Mouse (Mus musculus): ENCODE measurements around the gene Aasdh.
A peak's percentile ranks its signal among the peaks of the same experiment; 100 is the strongest.
"Not testable (repeated sequence)": the region's sequence is repeated elsewhere in the genome, so short reads cannot be mapped to it uniquely, and the experiment has no call there.

Aasdh gene

DNA sequence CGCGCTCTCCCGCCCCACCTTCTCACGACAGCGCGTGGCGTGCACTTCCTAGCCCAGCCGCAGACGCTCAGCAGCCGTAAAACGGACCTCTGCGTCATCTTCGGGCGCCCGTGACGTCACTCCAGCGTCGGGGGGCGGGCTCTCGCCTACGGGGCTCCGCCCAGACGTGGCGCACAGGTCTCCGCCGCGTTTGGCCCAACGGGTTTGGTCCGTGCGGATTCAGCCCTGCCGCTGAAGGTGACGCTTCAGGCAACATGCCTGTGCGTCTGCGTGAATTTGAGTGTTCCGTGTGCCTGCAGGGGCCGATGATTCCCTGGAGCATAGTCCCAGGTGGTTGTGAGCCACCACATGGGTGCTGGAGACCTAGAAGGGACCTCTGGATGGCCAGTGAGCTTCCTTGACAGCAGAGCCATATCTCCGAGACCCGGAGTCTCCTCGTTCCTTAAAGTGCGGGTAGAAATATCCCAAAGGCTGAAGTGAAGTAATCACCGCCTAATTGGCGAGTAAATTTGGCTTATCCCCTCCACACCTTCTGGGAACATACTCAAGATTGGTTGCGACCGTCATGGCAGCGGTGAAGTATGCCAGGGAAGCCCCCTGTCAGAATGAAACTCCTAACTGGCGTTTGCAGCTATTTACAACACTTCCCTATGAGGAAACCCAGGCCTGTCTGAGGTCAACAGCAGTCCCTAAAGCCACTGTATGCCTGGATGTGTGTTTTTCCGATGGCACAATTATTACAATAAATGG, at the start of gene Aasdh:
Gene Aasdh, minus strand, starts transcription at position 110 of the 750 bp plus-strand sequence.
- DNase-seq, result peak; percentile 98

DNA sequence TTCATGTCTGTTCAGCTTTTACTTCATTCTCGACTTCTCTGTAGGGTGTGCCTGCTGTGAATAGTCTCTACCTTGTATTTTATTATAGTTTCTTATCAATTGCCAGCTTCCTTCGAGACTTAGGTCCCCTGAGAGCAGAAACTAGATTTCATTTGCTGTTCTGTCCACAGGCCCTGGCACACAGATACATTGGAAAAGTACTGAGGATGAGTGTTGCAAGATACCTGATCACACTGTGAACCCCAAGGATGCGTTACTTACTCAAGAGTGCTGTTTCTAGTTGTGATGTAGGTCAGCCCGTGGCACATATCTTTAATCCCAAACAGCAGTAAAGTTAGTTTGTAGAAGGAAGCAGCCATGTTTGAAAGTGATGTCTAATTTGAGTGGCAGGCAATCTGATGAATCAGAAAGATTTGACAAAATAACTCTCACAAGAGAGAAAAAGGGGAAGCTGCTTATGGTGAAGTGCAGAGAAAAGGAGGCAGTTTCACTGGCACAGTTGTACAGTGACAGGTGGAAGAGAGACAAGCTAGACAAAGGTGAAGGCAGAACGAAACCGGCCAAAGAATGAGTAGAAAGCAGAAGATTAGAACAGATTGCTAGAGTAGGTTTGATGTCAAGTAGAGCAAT, 49.1 kb upstream of the Aasdh start:
- no peak for DNase-seq

DNA sequence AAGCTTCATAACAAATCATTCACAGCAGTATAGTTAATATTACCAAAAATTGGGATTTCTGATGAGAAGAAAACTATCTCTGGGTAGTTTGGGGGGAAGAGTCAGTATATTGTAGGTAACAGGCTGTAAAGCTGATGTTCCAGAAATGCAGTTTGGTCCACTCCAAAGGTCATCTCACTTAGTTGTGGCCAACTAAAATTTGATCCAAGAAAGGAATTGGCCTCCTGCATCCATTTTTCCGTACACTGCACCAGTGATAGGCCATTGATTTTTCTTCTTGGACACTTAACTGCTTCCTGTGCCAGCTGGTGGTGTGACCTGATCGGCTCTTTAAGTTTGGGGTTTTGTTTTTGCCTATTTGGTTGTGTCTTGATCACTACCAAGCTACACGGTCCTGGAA, 48.5 kb upstream of the Aasdh start:
- no peak for DNase-seq

DNA sequence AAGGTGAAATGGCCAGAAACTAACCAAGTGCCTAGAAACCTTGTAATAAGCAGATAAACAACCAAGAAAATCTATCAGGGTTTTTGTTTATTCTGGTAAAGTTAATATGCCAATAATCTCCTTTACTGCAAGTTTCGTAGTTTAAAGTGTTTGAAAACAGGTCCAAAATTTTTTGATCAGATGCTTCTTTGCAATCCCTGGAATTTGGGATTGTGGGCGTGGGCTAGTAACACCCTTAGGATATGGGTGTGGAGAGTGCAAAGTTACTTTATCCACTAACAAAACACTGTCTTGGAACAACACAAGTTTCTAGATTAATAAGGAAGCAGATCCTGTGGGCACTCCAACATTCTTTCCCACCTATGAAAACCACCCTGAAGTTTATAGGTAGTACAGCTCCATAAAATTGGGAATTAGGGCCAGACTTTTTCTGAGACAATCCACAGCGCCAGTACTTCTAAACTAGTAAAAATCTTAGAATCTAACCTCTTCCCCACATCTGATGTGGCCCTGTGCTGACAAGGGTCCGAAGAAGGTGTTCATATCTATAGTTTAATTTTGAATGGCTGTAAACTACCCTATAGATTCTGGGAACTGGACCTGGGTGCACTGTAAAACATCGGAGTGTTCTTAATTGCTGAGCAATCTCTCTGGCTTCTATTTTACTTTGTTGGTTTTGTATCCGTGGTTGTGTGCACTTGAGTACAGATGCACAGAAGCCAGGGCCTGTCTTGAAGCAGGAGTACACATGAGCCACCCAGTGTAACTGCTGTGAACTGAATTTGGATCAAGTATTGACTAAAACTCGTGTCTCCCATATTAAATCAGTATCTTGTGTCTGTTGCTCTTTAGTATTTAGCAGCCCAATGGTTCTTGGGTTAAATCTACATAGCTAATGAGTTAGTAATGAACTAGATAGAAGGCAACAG, 47.1 kb upstream of the Aasdh start:
- DNase-seq, result no peak

DNA sequence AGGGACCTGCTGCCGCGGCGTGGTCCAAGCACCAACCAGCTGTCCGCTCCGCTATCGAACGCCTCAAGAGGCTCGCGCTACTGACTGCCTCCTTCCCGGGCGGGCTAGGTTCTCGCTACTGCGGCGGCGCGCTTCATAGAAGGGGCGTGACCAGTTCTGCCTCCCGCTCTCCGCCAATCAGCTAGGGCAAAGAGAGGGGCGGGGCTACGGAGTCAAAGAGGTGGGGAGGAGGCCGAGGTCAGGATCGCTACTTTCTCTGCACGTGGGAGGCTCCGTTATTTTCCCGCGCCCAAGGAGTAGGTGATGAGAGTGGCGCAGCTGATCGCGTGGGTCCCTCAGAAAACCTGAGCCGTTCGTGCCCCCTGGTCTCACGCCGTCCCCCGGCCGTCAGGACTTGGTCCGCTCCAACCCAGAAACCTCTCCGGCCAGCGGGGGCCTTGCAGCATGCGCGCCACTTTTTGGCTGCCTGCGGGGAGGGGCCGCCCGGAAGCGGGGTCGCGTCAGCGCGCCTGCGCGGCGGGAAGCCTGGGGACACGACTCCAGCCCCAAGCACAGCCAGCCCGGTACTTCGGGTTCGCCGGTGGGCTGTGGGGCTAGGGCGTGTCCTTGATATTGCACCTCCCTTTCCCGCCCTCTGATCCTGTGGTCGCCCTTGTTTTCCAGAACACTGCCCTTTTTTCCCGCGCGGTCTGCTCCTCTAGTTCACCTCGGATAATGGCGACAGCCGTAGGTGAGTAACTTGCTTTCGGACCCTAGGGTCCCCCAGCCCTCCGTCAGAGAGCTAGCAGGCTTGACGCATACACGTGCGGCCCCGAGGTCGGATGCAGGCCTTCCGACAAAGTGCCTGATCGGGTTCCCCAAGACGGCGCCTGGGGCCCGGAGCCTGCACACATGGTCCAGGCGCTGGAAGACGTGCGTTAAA, 46.1 kb upstream of the Aasdh start, which contains the start of the genes Paics and Ppat:
Gene Paics, plus strand, starts transcription at position 202 of the 922 bp plus-strand sequence.
Gene Ppat, minus strand, starts transcription at position 473 of the 922 bp plus-strand sequence.
- peak; percentile 99 for DNase-seq

DNA sequence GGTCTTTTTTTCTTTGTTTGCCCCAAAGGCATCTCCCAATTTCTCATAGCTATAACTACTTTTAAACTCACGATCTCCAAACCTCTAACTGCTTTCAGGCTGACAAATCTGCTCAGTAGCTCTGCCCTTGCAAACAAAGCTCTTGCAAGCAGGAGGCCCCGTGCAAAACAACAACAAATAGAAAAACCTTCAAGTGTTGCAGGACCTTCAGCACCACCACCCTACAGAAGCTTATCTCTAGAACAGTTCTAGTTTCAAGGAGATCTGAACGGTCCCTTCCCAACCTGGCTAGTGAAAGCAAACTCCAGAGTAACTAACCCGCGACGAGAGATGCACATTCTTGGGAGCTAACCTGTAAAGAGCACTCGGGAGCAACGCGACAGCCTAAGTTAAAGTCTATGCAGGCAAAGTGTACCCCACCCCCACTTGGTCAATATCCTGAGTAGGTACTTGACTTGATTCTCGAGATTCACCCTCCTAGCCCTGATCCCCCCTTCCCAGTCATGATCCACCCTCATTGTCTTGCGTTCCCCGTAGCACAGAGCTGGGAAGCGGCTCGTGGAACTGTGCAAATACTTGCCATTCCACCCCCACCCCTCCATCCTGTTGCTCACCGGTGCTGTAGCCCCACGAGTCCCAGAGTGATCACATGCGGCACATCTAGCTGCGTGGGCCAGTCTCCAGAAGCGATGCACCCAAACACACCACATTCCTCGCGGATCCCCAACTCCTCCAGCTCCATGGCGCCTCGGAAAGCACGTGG, 45.2 kb upstream of the Aasdh start:
- peak; percentile 12 for DNase-seq

DNA sequence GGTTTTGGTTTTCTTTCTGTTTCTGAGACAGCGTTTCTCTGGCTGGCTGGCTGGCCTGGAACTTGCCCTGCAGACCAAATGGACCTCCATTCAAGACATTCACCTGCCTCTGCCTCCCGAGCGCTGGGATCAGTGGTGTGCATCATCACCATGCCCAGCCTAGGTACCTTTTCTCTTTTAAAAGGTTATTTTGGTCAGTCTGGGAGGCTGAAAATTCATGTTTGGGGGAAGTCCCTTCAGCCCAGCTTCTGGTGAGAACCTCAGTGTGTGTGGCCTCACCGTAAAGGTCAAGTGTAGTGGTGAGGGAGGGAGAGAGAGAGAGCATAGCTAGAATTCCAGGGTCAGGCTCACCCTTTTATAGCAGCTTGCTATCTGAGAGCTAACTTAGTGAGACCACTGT, 42.4 kb upstream of the Aasdh start:
- DNase-seq, result no peak

DNA sequence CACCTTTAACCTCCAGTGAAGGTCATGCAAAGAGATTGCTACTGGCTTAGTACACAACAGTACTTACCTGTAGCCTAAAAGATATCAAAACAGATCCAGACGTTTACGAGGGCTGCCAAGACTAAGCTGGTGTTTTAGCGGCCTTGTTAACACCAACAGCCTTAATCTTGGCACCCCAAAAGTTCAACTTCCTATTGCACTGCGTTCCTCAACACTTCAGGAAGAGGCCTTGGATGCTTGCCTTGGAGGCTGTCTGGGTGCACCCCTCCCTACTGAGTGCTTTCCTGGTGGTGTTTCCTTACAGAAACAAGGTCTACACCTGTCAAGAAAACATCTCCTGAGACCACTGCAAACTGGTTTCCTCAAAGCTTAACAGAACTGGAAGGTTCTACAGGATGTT, 41.8 kb upstream of the Aasdh start:
- no peak for DNase-seq

DNA sequence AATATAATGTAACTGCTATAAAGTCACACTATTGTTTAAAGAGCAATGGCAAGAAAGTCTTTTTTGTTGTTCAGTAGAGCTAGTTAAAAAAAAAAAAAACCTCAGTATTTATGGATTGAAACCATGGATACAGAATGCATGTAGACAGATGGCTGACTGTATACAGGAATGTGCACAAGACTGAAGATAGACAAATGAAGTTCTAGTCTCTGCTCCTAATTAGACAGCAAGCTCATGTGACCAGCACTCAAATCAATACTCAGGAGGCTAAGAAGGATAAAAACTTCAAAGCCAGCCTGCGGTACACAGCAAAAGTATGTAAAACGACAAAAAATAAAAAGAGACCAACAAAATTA, 40.3 kb upstream of the Aasdh start:
- DNase-seq, result no peak

DNA sequence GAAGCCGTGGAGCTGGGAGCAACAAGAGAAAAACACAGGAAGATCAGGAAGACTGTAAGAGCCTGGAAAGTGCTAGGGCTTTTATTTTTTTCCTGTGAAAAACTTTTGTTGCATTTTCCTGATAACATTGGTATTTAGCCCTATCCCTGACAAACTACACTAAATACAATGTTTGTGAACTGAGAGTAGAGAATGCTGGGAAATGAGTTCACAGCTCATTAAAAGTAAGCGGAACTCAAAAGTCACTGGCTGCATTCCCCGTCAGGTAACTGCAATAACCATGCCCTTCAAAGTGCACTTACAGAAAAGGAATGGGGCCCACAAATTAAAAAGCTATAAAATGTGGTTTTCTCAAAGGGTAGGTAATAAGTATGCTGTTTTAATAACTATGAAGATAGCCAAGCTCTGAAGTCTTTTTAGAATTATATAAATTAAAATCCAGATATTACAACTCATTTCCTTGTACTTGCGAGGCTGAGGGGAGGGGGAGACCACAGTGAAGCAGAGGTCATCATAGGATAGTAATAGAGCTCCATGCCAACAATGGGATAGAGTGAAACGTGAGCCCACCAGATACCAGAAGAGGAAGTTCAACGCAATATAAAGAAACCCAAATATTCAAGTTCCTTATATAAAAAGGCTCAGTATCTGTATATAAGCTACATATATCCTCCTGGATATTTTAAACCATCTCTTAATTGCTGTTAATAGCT, 39.8 kb upstream of the Aasdh start:
- no peak for DNase-seq

DNA sequence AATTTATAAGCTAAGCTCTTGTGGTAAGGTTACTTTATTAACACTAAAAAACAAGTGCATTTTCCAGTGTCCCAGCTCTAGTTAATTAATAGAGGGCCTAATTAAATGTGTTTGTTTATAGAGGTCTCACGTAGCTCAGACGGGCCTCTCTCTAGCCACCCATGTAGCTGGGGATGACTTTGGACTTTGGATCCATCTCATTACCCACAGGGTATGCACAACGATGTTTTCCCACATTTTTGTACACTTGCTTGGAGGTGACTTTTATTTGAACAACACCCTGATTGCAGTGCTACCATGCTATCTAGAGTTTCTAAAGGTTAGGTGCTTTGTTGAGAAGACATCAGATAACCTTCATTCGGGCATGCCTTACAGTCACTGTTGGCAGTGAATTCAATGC, 37.2 kb upstream of the Aasdh start:
- no peak for DNase-seq

DNA sequence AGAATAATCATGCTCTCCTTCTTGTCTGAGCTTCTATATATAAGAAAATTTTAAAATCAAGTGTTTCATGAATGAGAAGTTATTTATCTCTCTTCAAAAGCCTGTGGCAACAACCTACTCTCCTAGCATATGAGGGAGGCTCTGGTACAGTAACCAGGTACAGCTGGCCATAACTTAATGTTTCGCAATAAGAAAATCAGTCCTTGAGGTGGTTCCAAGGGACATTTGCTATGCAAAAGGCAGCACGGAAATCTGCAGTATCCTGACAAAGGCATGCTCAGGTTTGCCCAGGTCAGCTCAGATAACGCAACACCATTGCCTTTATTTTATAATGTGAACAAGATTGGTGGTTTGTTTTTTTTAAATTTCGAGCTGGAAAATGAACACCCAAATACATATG, 36.7 kb upstream of the Aasdh start:
- no peak for DNase-seq

DNA sequence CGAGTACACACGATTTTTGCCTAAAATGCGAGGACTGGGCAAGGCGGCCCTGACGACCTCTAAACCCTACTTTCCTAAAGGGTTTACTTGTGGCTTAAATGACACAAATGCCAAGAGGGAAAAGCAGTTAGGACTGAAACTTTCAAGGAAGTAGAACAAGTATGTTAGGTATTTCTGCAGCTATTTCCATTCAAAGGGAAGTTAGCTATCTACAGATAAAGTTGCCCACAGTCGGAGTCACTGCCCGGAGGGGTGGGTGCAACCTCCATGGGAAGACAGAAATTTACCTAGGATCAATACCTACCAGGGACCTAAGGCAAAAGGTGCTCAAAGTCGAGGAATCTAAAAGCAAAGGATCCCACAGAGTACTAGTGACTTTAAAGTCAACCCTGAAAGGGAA, 34.4 kb upstream of the Aasdh start:
- no peak for DNase-seq

DNA sequence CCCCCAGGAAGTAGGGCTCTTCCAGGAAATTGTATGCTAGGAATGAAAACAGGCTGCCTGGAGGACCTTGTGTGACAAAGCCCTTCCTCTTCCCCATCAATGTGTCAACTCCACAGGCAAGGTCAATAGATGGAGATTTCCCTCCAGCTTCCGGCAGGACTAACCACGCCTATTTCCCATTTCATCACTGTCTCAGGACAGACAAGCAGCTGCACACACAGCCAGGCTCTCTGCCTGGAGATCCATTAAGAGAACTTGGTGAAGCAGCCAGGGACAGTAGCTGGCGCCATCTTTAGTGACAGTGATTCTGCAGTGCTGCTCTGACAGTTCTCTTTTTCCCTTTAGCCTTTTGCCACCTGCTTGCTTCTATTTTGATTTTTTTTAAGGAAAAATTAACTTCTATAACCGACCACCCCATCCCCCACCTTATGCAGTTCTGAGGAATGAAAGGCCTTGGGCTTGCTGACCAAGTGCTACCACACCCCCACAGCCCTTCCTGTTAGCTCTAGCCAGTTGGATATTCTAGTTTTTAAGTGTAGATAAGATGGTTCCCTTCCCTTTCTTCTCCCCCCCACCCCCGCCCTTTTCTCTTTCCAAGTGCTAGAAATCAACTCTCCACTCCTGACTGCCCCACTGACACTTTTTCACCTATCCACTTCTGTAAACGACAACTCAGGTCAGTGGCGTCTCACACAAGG, 24.0 kb upstream of the Aasdh start:
- no peak for DNase-seq

DNA sequence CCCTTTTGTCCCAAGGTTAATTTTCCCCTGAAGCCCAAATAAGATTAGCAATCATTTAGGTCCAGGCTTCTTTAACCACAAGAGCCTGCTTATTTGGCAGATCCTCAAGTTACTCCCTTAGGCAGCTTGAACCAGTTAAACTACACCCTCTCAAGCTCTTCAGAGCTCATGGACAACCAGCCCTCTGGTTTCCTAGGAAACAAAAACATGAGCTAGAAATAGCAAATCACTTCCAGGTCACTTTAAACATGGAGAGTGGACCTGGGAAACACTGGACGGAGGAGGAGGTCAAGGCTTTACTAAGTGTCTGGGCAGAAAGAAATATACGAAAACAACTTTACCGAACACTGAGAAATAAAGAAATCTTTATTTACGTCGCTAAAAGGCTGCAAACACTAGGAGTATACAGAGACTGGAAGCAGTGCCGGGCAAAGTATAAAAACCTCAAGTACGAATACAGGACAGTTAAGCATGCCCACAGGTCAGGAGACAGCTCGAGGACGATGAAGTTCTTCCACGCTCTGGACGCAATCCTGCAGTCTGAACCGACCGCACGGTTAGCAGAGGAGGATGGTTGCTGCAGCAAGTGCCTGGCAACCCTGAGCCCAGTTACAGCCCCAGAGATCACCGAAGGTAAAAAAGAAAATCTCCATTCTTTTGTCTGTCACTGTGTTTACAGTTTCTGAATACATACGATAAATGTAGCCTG, 23.0 kb upstream of the Aasdh start:
- DNase-seq, result peak; percentile 28

DNA sequence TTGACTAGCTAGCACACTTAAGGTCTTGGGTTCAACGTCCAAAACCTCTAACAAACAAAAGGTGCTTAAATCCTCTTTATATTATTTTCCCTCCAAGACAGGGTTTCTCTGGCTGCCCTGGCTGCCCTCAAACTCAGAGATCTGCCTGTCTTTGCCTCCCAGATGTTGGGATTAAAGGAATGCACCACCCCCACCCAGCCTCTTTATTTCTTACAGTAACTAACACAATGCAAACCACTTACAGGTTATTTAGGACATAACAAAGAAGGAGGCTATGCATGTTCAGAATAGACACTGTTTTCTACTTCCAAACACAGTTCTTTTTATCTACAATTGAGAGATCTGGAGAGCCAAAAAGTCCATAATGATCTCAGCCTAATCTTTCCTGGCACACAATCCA, 19.0 kb upstream of the Aasdh start:
- DNase-seq, result no peak

DNA sequence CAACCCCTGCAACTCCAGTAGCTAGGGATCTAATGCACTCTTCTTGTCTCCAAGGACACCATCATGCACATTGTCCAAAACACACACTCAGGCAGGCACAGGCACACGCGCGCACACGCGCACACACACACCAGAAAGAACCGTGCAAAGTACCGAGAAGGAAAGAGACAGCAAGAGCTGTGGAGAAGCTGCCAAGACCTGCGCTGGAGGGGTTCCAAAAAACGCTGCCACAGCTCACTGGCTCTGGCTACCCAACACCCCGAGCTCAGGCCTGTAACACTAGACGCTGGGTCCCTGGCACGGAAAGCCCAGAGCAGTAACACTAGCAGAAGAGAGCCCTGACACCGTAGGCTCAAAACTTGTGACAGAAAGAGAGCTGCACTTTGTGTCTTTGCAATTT, 18.1 kb upstream of the Aasdh start:
- peak; percentile 15 for DNase-seq

DNA sequence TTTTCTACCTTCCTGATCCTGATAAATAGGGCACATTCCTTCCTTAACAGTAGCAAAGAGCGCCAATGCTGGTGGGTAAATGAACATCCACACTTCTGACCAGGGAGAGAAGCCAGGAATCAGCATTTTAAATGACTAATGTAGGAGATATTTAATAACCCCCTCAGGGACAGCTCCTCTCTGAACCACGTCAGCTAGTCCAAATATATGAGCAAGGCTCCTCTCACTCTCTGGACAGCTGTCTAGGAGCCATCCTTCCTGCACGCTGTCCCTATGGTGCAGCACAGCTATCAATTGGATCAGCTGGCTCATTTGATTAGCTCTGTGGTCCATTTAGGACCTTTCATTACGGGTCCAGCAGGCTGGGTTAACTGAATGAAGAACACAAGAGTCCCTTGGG, 17.5 kb upstream of the Aasdh start:
- no peak for DNase-seq

DNA sequence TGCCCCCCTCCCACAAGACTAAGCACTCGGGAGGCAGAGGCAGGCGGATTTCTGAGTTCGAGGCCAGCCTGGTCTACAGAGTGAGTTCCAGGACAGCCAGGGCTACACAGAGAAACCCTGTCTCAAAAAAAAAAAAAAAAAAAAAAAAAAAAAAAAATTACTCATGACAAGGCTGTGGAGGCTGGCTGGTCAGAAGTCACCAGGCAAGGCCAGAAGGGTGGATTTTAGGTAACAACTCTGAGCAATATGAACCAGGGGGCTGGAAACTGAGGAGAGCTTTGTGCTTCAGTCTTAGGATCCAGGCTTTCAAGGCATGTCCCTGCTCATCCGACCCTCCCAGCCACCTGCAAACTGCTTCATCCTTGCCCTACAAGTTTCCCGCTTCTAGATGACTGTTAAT, 7.2 kb upstream of the Aasdh start:
- DNase-seq, result not testable (repeated sequence)

DNA sequence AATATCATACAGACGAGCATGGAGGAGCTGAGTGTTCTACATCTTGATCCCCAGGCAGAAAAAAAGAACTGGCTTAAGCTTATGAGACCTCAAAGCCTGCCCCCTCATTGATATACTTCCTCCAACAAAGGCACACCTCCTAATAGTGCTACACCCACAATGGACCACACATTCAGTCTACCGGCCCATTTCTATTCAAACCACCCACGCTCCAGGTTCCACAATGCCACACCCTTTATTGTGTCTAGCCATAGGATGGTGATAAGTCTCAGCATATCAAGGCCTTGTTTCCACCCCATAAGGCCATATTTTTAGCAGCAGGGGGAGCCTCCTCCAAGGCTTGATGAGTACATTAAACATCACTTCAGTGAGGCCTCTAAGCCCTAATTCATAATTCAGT, 5.5 kb upstream of the Aasdh start:
- no peak for DNase-seq

Measured in lung, postnatal 14 days (tissue).